Mouse (Mus musculus): ENCODE data around the gene Arhgef18. TPM values are rescaled to one million over a fixed set of nuclear protein-coding genes. Genes with fewer than 3 reads are reported as not detected.

Gene Arhgef18
- total RNA-seq, 2 experiments from 2014 or later: 34.5 to 39.5 TPM

GRCm38 (mm10) chr8:3498583-3498982, 105.8 kb downstream of the Arhgef18 start:
- DNase-seq (ENCODE audit: low spot score in 2 of 2): no peak

GRCm38 (mm10) chr8:3499751-3500150, 106.9 kb downstream of the Arhgef18 start:
- DNase-seq (ENCODE audit: low spot score in 2 of 2): no peak

DNA sequence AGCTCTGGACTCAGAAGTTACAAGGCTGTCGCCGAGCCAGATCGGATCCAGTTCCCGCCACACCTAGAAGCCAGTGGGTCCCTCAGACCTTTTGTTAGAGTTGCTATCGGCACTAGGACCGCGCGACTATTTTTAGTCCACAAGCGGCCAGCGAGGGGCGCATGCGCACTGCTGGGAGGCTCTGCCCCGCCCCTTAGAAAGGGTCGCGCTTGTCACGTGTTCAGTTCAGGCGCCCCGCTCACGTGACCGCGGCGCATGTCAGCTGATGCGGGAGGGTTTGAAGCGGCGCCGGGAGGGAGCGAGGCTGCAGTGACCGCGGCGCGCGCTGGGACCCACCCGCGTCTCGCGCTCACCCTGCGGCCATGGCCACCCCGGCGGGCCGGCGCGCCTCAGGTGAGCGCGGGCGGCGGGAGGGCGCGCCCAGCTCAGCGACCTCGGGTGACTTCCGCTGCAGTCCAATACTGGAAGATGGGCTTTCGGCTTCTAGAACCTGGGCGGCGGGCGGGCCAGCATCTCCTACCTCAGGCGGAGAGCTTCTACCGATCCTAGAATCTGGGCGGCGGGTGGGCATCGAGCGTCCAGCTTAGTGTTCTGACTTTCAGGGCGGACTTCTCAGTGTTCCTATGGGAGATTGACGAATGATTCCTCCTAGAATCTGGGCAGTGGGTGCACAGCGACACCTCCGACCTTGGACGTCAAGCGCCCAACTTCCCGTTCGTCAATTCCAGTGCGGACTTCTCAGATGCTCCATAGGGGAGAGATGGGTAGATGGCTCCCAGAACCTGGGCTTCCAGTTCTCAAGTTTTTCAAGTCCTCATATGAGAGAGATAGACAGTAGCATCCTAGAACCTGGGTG, 107.7 kb downstream of the Arhgef18 start, which contains the start of gene Mcoln1:
Gene Mcoln1 (plus strand): TSS at position 223 of the 856 bp plus-strand sequence.
- DNase-seq (ENCODE audit: low spot score in 2 of 2): peak; percentile 98

DNA sequence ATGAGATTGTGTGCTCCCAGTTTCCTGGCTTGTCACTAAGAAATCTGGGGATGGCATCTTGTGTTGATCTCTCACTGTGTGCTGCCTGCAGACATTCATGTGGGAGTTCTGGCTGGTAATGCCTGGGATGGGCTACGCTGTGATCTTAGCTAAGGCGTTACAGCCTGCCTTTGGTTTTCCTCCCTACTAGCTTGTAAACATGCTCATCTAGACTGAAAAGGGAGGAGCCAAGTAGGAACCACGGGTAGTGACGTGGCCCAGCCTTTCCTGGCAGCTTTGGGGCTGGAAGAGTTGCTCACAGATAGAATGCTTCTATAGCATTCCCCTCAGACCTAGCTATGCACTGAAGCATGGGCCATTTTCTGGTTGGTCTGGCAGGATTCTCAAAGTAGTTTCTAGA, 109.4 kb downstream of the Arhgef18 start:
- peak; percentile 34 to 53 for DNase-seq (ENCODE audit: low spot score in 2 of 2)

Other genes with a start within 250 kb of the Arhgef18 start
- 10 to 100 TPM; 47.2 to 54.2 TPM for gene Insr, start 113.4 kb upstream of the Arhgef18 start, total RNA-seq (2021)
- gene A430078G23Rik, start 39.6 kb upstream of the Arhgef18 start, total RNA-seq (2021): under 1 TPM; 0.14 to 0.36 TPM
- 1 to 10 TPM in 1 of 2 experiments, under 1 TPM in 1; 0.91 to 1.8 TPM for gene Pex11g, start 74.7 kb downstream of the Arhgef18 start, total RNA-seq (2021)
- gene Tex45, start 77.9 kb downstream of the Arhgef18 start, total RNA-seq (2021): under 1 TPM in 1 of 2 experiments, not detected in 1; 0.28 TPM
- gene Zfp358, start 100.1 kb downstream of the Arhgef18 start, total RNA-seq (2021): 10 to 100 TPM; 25.3 to 27.4 TPM
- gene Mcoln1, start 107.5 kb downstream of the Arhgef18 start, total RNA-seq (2021): 10 to 100 TPM; 63.3 to 77.4 TPM
- 10 to 100 TPM; 64.8 to 71.0 TPM for gene Pnpla6, start 122.4 kb downstream of the Arhgef18 start, total RNA-seq (2021)
- gene C330021F23Rik, start 175.0 kb downstream of the Arhgef18 start, total RNA-seq (2021): not detected
- gene Camsap3, start 194.3 kb downstream of the Arhgef18 start, total RNA-seq (2021): 10 to 100 TPM; 45.8 to 49.8 TPM
- gene Xab2, start 228.3 kb downstream of the Arhgef18 start, total RNA-seq (2021): 10 to 100 TPM; 33.1 to 34.9 TPM
- gene Pet100, start 228.5 kb downstream of the Arhgef18 start, total RNA-seq (2021): 10 to 100 TPM; 80.0 to 95.8 TPM
- 1 to 10 TPM in 1 of 2 experiments, not detected in 1; 2.1 TPM for gene Pcp2, start 232.5 kb downstream of the Arhgef18 start, total RNA-seq (2021)
- gene Stxbp2, start 237.9 kb downstream of the Arhgef18 start, total RNA-seq (2021): 10 to 100 TPM; 34.0 to 51.8 TPM

Measured in layer of hippocampus, postnatal 14 days (tissue).